Mouse (Mus musculus) CD8-positive naive resting alpha-beta T cell, adult 2 months (primary cell): ENCODE results near the gene Gm29094.
"Not testable (repeated sequence)": the region's sequence is repeated elsewhere in the genome, so short reads cannot be mapped to it uniquely, and the experiment has no call there.

Source experiments
- DNase-seq, 2 experiments: peaks; one replicate each; pipeline ENCODE4 v3.0.0; 2022; ENCODE audit warnings: low read depth in 2 of 2, low spot score in 2 of 2

Gene Gm29094

GRCm38 (mm10) chr9:89198969-89199416 is at the start of gene Gm29094, which contains the start of gene Bcl2a1b:
TSS of gene Gm29094 (plus strand) at chr9:89199379.
TSS of gene Bcl2a1b (plus strand) at chr9:89199209.
- DNase-seq = peak; percentile 56 to 66

GRCm38 (mm10) chr9:89172539-89172938 is 26.6 kb upstream of the Gm29094 start:
- not testable (repeated sequence) for DNase-seq

GRCm38 (mm10) chr9:89178833-89179232 is 20.3 kb upstream of the Gm29094 start:
- DNase-seq = peak; percentile 65 to 76

- not testable (repeated sequence) for DNase-seq
Observed at GRCm38 (mm10) chr9:89179469-89179868, 19.7 kb upstream of the Gm29094 start.

- DNase-seq = not testable (repeated sequence)
Observed at GRCm38 (mm10) chr9:89187006-89187405, 12.2 kb upstream of the Gm29094 start.

- DNase-seq = not testable (repeated sequence)
Observed at GRCm38 (mm10) chr9:89195483-89195882, 3.7 kb upstream of the Gm29094 start.

- DNase-seq = not testable (repeated sequence)
Observed at GRCm38 (mm10) chr9:89197509-89197908, 1.7 kb upstream of the Gm29094 start.

GRCm38 (mm10) chr9:89198349-89198748 is 830 bp upstream of the Gm29094 start:
- not testable (repeated sequence) for DNase-seq

- not testable (repeated sequence) for DNase-seq
Observed at GRCm38 (mm10) chr9:89202256-89202655, 3.1 kb downstream of the Gm29094 start.

GRCm38 (mm10) chr9:89208939-89209338 is 9.8 kb downstream of the Gm29094 start:
- not testable (repeated sequence) for DNase-seq

GRCm38 (mm10) chr9:89210353-89211064 is 11.3 kb downstream of the Gm29094 start, which contains the start of gene Mthfs:
TSS of gene Mthfs (plus strand) at chr9:89210676.
- DNase-seq = not testable (repeated sequence)

- peak; percentile 78 to 88 for DNase-seq
Observed at GRCm38 (mm10) chr9:89211065-89211858, 12.1 kb downstream of the Gm29094 start.

- DNase-seq = peak; percentile 75 to 79
Observed at GRCm38 (mm10) chr9:89212428-89212827, 13.2 kb downstream of the Gm29094 start.

GRCm38 (mm10) chr9:89218174-89218573 is 19.0 kb downstream of the Gm29094 start:
- not testable (repeated sequence) for DNase-seq

- not testable (repeated sequence) for DNase-seq
Observed at GRCm38 (mm10) chr9:89219668-89220067, 20.5 kb downstream of the Gm29094 start.

GRCm38 (mm10) chr9:89220704-89221287 is 21.6 kb downstream of the Gm29094 start:
- not testable (repeated sequence) for DNase-seq

- DNase-seq = no peak
Observed at GRCm38 (mm10) chr9:89226071-89226470, 26.9 kb downstream of the Gm29094 start.

GRCm38 (mm10) chr9:89228122-89228521 is 28.9 kb downstream of the Gm29094 start:
- no peak for DNase-seq

- not testable (repeated sequence) for DNase-seq
Observed at GRCm38 (mm10) chr9:89230897-89231497, 31.8 kb downstream of the Gm29094 start.

GRCm38 (mm10) chr9:89237131-89237530 is 38.0 kb downstream of the Gm29094 start:
- DNase-seq = not testable (repeated sequence)

- DNase-seq = not testable (repeated sequence)
Observed at GRCm38 (mm10) chr9:89238976-89239505, 39.9 kb downstream of the Gm29094 start.
